Mouse (Mus musculus): ENCODE results near the gene Stxbp2.

- TF ChIP-seq CTCF (IDR thresholded peaks at IDR 0.05; ENCODE audit: low read depth, low read length) (no peak), POLR2A (IDR thresholded peaks at IDR 0.05; ENCODE audit: borderline replicate concordance, low read depth, low read length) (no peak)
Measured at GRCm38 (mm10) chr8:3646824-3647531, 16.2 kb downstream of the Stxbp2 start.
